Mouse (Mus musculus) spleen, adult 2 months (tissue): ENCODE data around the gene Wwox.

Experiments used
- CTCF ChIP-seq: fragments of 200-500 bp; IDR thresholded peaks from 2 replicates; pipeline ENCODE4 v1.5.1; 2011; ENCODE audit warnings: mild to moderate bottlenecking, inconsistent platforms; ENCODE audit not compliant: insufficient read depth, insufficient read length, insufficient replicate concordance; ENCODE audit errors: extremely low read depth
- POLR2A ChIP-seq: fragments of 200-500 bp; IDR thresholded peaks from 2 replicates; pipeline ENCODE4 v1.6.1; 2011; ENCODE audit warnings: low read depth, low read length, inconsistent platforms

DNA sequence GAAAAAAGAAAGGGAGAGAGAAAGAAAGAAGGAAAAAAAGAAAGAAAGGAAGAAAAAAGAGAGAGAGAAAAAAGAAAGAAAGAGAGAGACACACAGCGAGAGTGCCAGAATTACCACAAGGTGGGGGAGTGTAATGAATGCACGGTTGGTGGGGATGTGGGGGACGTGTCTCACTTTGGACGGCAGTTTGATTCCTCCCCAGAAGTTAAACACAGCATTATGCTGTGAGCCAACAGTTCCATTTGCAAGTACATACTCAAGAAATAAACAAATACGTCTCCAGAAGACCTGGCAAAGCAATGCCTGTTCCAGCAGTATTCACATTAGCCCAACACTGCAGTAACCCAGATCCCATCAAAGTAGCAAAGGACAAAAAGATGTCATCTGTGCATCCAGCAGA is 264.1 kb downstream of the Wwox start:
- TF ChIP-seq CTCF, result no peak
- TF ChIP-seq POLR2A, result no peak
